Mouse (Mus musculus) CH12.LX (cell line): ENCODE measurements around the gene Oasl1. TPM values are rescaled to one million over a fixed set of nuclear protein-coding genes. Genes with fewer than 3 reads are reported as not detected.

Experiments used
- DNase-seq: peaks from one replicate; pipeline ENCODE4 v3.0.0-alpha.2; 2013; ENCODE audit errors: extremely low read depth
- H3K27ac ChIP-seq: 2 replicates; pipeline ENCODE4 v1.5.1; 2012; ENCODE audit warnings: low read depth, mild to moderate bottlenecking, control low read depth, moderate library complexity; ENCODE audit not compliant: insufficient read depth
- H3K27me3 ChIP-seq: replicated peaks from 2 replicates; pipeline ENCODE3; 2012; ENCODE audit warnings: inconsistent platforms
- H3K36me3 ChIP-seq, 2 experiments: replicated peaks in 1 of 2; 2 replicates each; pipeline versions ENCODE3 to v1.6.1; 2012; ENCODE audit warnings: inconsistent platforms in 1 of 2, low read length in 1 of 2, mild to moderate bottlenecking in 1 of 2, mixed read lengths in 1 of 2, moderate library complexity in 1 of 2; ENCODE audit not compliant: control insufficient read depth in 1 of 2, insufficient read depth in 1 of 2
- H3K4me1 ChIP-seq, 2 experiments: 2 replicates each; pipeline ENCODE4 v1.6.1; 2012; ENCODE audit warnings: inconsistent platforms in 1 of 2, moderate library complexity in 1 of 2; ENCODE audit not compliant: insufficient read depth in 2 of 2, control insufficient read depth in 1 of 2
- H3K4me2 ChIP-seq: 2 replicates; pipeline ENCODE4 v1.6.1; 2012; ENCODE audit warnings: low read depth, mild to moderate bottlenecking, control low read depth; ENCODE audit not compliant: poor library complexity, insufficient read depth, severe bottlenecking
- H3K4me3 ChIP-seq, 3 experiments: fragments of 150-350 bp in 1 of 3; sonication (generic) in 1 of 3; replicated peaks in 1 of 3; 2 replicates each; pipeline versions ENCODE3 to v1.5.1; 2011 to 2012; ENCODE audit warnings: low read depth in 2 of 3, low read length in 2 of 3, mild to moderate bottlenecking in 2 of 3, moderate library complexity in 2 of 3, control low read depth in 1 of 3, improper control_type of control experiment in 1 of 3, inconsistent platforms in 1 of 3, mixed read lengths in 1 of 3; ENCODE audit not compliant: poor library complexity in 1 of 3
- H3K79me2 ChIP-seq: replicated peaks from 2 replicates; pipeline ENCODE4 v1.6.1; 2012; ENCODE audit warnings: mild to moderate bottlenecking, moderate library complexity; ENCODE audit not compliant: control insufficient read depth, poor library complexity, insufficient read depth, severe bottlenecking; ENCODE audit errors: extremely low read depth
- H3K9ac ChIP-seq: 2 replicates; pipeline ENCODE4 v1.6.1; 2012; ENCODE audit warnings: low read depth, mild to moderate bottlenecking, control low read depth, moderate library complexity; ENCODE audit not compliant: insufficient read depth
- H3K9me3 ChIP-seq: replicated peaks from 2 replicates; pipeline ENCODE3; 2012; ENCODE audit warnings: low read length, inconsistent platforms, mixed read lengths
- CHD1 ChIP-seq: IDR thresholded peaks from 2 replicates; pipeline ENCODE4 v1.6.1; 2012; ENCODE audit warnings: low read depth, low read length, improper control_type of control experiment, inconsistent platforms
- CHD2 ChIP-seq: IDR thresholded peaks from 2 replicates; pipeline ENCODE4 v1.6.1; 2011; ENCODE audit warnings: low read length, improper control_type of control experiment
- ELF1 ChIP-seq: IDR thresholded peaks from 2 replicates; pipeline ENCODE4 v1.6.1; 2014; ENCODE audit warnings: low read depth, mild to moderate bottlenecking, inconsistent platforms, low read length, improper control_type of control experiment
- EP300 ChIP-seq: IDR thresholded peaks from 2 replicates; pipeline ENCODE4 v1.6.1; 2011; ENCODE audit warnings: low read length, improper control_type of control experiment
- ETS1 ChIP-seq: conservative IDR thresholded peaks from 2 replicates; pipeline ENCODE4 v1.6.1; 2012; ENCODE audit warnings: low read depth, mild to moderate bottlenecking, inconsistent platforms, low read length, improper control_type of control experiment, moderate library complexity
- HCFC1 ChIP-seq: IDR thresholded peaks from 2 replicates; pipeline ENCODE4 v1.6.1; 2012; ENCODE audit warnings: low read depth, mild to moderate bottlenecking, inconsistent platforms, low read length, improper control_type of control experiment
- JUN ChIP-seq: IDR thresholded peaks from 2 replicates; pipeline ENCODE4 v1.6.1; 2011; ENCODE audit warnings: low read depth, mild to moderate bottlenecking, low read length, improper control_type of control experiment, moderate library complexity; ENCODE audit not compliant: insufficient read depth
- JUND ChIP-seq: conservative IDR thresholded peaks from 2 replicates; pipeline ENCODE4 v1.6.1; 2011; ENCODE audit warnings: low read depth, low read length, improper control_type of control experiment
- KAT2A ChIP-seq: IDR thresholded peaks from 2 replicates; pipeline ENCODE4 v1.6.1; 2012; ENCODE audit warnings: low read length, improper control_type of control experiment, inconsistent platforms; ENCODE audit not compliant: insufficient replicate concordance
- MAFK ChIP-seq: IDR thresholded peaks from 2 replicates; pipeline ENCODE4 v1.6.1; 2011; ENCODE audit warnings: low read length, improper control_type of control experiment; ENCODE audit not compliant: insufficient replicate concordance
- MAX ChIP-seq: IDR thresholded peaks from 2 replicates; pipeline ENCODE4 v1.6.1; 2011; ENCODE audit warnings: low read length, improper control_type of control experiment
- MAZ ChIP-seq: IDR thresholded peaks from 2 replicates; pipeline ENCODE4 v1.6.1; 2012; ENCODE audit warnings: low read depth, mild to moderate bottlenecking, inconsistent platforms, low read length, improper control_type of control experiment, moderate library complexity
- MXI1 ChIP-seq: IDR thresholded peaks from 2 replicates; pipeline ENCODE4 v1.6.1; 2011; ENCODE audit warnings: mild to moderate bottlenecking, low read depth, low read length, improper control_type of control experiment
- MYC ChIP-seq: IDR thresholded peaks from 2 replicates; pipeline ENCODE4 v1.6.1; 2011; ENCODE audit warnings: low read depth, mild to moderate bottlenecking, improper control_type of control experiment, low read length
- NELFE ChIP-seq: IDR thresholded peaks from 2 replicates; pipeline ENCODE4 v1.6.1; 2011; ENCODE audit warnings: low read depth, low read length, improper control_type of control experiment
- NRF1 ChIP-seq: IDR thresholded peaks from 2 replicates; pipeline ENCODE4 v1.6.1; 2014; ENCODE audit warnings: low read depth, mild to moderate bottlenecking, inconsistent platforms, low read length, improper control_type of control experiment, moderate library complexity
- PAX5 ChIP-seq: IDR thresholded peaks from 2 replicates; pipeline ENCODE4 v1.6.1; 2012; ENCODE audit warnings: low read length, inconsistent platforms, mixed read lengths
- POLR2AphosphoS2 ChIP-seq: IDR thresholded peaks from 2 replicates; pipeline ENCODE4 v1.6.1; 2011; ENCODE audit warnings: low read depth, low read length, improper control_type of control experiment
- RCOR1 ChIP-seq: conservative IDR thresholded peaks from 2 replicates; pipeline ENCODE4 v1.6.1; 2012; ENCODE audit warnings: low read depth, mild to moderate bottlenecking, inconsistent platforms, low read length, improper control_type of control experiment
- SMC3 ChIP-seq: IDR thresholded peaks from 2 replicates; pipeline ENCODE4 v1.6.1; 2011; ENCODE audit warnings: low read depth, low read length, improper control_type of control experiment
- TBP ChIP-seq: conservative IDR thresholded peaks from 2 replicates; pipeline ENCODE4 v1.6.1; 2011; ENCODE audit warnings: low read depth, low read length, improper control_type of control experiment
- UBTF ChIP-seq: IDR thresholded peaks from 2 replicates; pipeline ENCODE4 v1.6.1; 2012; ENCODE audit warnings: low read depth, mild to moderate bottlenecking, inconsistent platforms, low read length, improper control_type of control experiment, moderate library complexity
- USF1 ChIP-seq: IDR thresholded peaks from 2 replicates; pipeline ENCODE4 v1.6.1; 2014; ENCODE audit warnings: low read depth, mild to moderate bottlenecking, inconsistent platforms, low read length, improper control_type of control experiment
- USF2 ChIP-seq: conservative IDR thresholded peaks from 2 replicates; pipeline ENCODE4 v1.6.1; 2011; ENCODE audit warnings: low read depth, low read length, improper control_type of control experiment
- ZC3H11A ChIP-seq: IDR thresholded peaks from 2 replicates; pipeline ENCODE4 v1.6.1; 2012; ENCODE audit warnings: low read depth, mild to moderate bottlenecking, inconsistent platforms, low read length, improper control_type of control experiment
- ZKSCAN1 ChIP-seq: IDR thresholded peaks from 2 replicates; pipeline ENCODE4 v1.6.1; 2012; ENCODE audit warnings: low read depth, inconsistent platforms, low read length, improper control_type of control experiment, borderline replicate concordance
- ZNF384 ChIP-seq: IDR thresholded peaks from 2 replicates; pipeline ENCODE4 v1.6.1; 2012; ENCODE audit warnings: low read depth, low read length, improper control_type of control experiment, inconsistent platforms
- dilution Hi-C: fragments of 300-500 bp; cut with MboI; formaldehyde crosslinking; loops from 2 replicates; pipeline ENCODE4 v1.14.3; 2020; ENCODE audit warnings: low sequenced_read_pairs; ENCODE audit not compliant: extremely low pct_unique_long_range_greater_than_20kb, extremely low pct_ligation_motif_present
- in situ Hi-C: fragments of 300-500 bp; cut with MboI; formaldehyde crosslinking; loops from 3 replicates; pipeline ENCODE4 v1.14.3; 2019; ENCODE audit warnings: low sequenced_read_pairs, low pct_ligation_motif_present, low pct_unique_long_range_greater_than_20kb, mixed read lengths
- polyA plus RNA-seq: library from polyadenylated mRNA; unstranded; fragments of >175 nt; gene quantifications from 2 replicates; pipeline ENCODE4 v1.2.1, GENCODE M21; 2012; ENCODE audit warnings: low read depth; ENCODE audit not compliant: insufficient read length
- total RNA-seq, 2 experiments: library from RNA; depleted of rRNA; stranded (reverse); fragments of 300-350 nt in 1 of 2; fragments of >200 nt in 1 of 2; gene quantifications; 2 replicates each; pipeline ENCODE4 v1.2.3; 2012 to 2014

The Oasl1 gene
- total and polyA plus RNA-seq, 3 experiments = 0.37 TPM; not detected in 2

- Histone ChIP-seq H3K79me2 (no peaks in the 10 kb centered on the region), H3K27ac (no peak overlapping the region), H3K9me3 (no peaks in the 10 kb centered on the region), H3K27me3 (no peaks in the 10 kb centered on the region), H3K36me3 (no peaks in the 10 kb centered on the region), H3K9ac (no peak overlapping the region)
- in situ Hi-C loops = no loop called here
- DNase-seq = no peak
- TF ChIP-seq ZKSCAN1 (no peak), JUND (no peak), TBP (no peak), CHD2 (no peak), MYC (no peak), SMC3 (no peak), ZC3H11A (no peak), MAX (no peak), ELF1 (no peak), NRF1 (no peak)
- TF ChIP-seq, all 38 proteins: peak for 0
- no peak overlapping the region for H3K4me3 ChIP-seq
- H3K4me2 ChIP-seq = no peak overlapping the region
- dilution Hi-C loops = no loop called here
- peaks cover 8 to 18% of the 10 kb centered on the region in 2 experiments for H3K4me1 ChIP-seq
Observed at GRCm38 (mm10) chr5:114926753-114927152, 3.7 kb downstream of the Oasl1 start.

DNA sequence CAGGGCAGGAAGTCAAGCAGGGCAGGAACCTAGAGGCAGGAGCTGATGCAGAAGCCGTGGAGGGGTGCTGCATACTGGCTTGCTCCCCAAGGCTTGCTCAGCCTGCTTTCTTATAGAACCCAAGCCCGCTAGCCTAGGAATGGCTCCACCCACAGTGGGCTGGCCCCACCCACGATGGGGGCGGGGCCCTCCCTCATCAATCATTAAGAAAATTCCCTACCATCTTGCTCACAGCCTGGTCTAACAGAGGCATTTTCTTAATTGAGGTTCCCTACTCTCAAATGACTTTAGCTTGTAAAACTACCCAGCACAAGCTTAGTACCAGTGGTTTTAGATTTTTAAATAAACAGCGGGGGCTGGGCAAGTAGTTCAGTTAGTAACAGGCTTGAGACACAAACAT lies 8.6 kb downstream of the Oasl1 start:
- no peaks in the 10 kb centered on the region for H3K36me3 ChIP-seq
- no peaks in the 10 kb centered on the region for H3K9me3 ChIP-seq

More for the DNA sequence above, 8.6 kb downstream of the Oasl1 start:
- dilution Hi-C loops (no loop called here), in situ Hi-C loops (no loop called here)
- Histone ChIP-seq H3K27ac (no peak overlapping the region), H3K4me2 (no peak overlapping the region), H3K27me3 (no peaks in the 10 kb centered on the region), H3K4me1 (peaks cover 10 to 25% of the 10 kb centered on the region in 2 experiments; a peak in 3 of 4 replicates), H3K4me3 (no peak overlapping the region), H3K9ac (no peak overlapping the region), H3K79me2 (no peaks in the 10 kb centered on the region)
- TF ChIP-seq KAT2A = no peak
- TF ChIP-seq HCFC1 = no peak
- no peak for TF ChIP-seq USF1
- no peak for TF ChIP-seq JUN
- TF ChIP-seq NELFE = no peak
- no peak for TF ChIP-seq USF2
- TF ChIP-seq POLR2AphosphoS2 = no peak
- no peak for TF ChIP-seq PAX5
- no peak for TF ChIP-seq RCOR1
- TF ChIP-seq ELF1 = no peak
- no peak for TF ChIP-seq EP300
- no peak for TF ChIP-seq ZKSCAN1
- TF ChIP-seq SMC3 = no peak
- TF ChIP-seq MAZ = no peak
- TF ChIP-seq CHD1 = no peak
- TF ChIP-seq UBTF = no peak
- TF ChIP-seq ZNF384 = no peak
- no peak for TF ChIP-seq ETS1
- TF ChIP-seq MAFK = no peak
- no peak for TF ChIP-seq MXI1
- no peak for DNase-seq
